ENCODE assay signal across 8 mouse cellular contexts in the genomic region with DNA sequence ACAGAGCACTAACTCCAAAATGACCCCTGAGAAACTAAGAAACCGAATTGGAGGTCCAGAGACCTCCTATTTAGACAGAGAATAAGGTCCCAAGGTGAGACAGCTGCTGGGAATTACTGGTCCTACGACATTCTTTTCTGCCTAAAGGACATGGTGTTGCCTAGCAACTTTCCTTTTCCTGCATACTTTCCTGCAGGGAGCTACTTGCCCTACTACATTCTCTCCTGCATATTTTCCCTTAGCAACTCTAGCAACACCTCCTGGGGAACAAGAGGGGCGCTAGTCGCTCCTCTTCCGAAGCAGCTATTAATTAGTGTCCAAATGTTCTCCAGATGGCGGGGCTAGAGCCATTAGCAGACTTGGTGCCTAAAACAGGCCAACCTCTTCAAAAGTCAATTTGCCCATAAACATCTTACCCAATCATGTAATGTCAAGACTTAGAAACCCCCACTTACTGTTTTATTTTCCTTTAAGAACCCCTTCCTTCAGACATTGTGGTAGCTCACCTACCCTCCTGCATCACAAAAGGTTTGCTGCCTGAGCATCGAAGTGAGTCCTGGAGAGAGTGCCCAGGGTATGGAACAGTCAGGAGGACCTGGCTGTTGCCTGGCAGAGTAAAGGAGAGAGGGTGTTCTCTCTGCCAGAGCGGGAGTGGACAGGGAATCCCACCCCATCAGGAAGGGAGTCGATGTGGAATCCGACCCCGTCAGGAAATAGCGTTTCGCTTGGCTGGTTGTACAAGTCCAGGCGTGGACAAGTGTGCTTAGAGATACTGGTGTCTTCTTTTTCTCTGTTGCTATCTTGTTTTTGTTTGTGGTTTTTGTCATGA. TPM values are rescaled to one million over a fixed set of nuclear protein-coding genes. Genes with fewer than 3 reads are reported as not detected.
DNase-seq lines count a peak whose midpoint lies in the region; ATAC-seq and TF ChIP-seq lines count a peak whose summit lies in the region.

No protein-coding gene starts in this region.

- TF ChIP-seq CTCF in heart, postnatal 0 days (IDR thresholded peaks at IDR 0.05; ENCODE audit: low read depth): no peak
- TF ChIP-seq CTCF in liver, embryonic 14.5 days (IDR thresholded peaks at IDR 0.05; ENCODE audit: low read depth): no peak

- H3K9ac ChIP-seq in heart, postnatal 0 days (replicated peaks; ENCODE audit: low read depth, low read length): no peak overlapping the region
- H3K9ac ChIP-seq in liver, embryonic 14.5 days (replicated peaks): no peak overlapping the region
- no peak overlapping the region for H3K9ac ChIP-seq in stomach, embryonic 14.5 days (replicated peaks; ENCODE audit: low read depth, low read length)

- WGBS in heart, embryonic 10.5 days: 26% methylated on average over 14 of the region's 14 CpGs
- WGBS in heart, postnatal 0 days: 31% methylated on average over 14 of the region's 14 CpGs
- 19% methylated on average over 14 of the region's 14 CpGs for WGBS in liver, embryonic 14.5 days (ENCODE audit: insufficient replicate concordance)
- 36% methylated on average over 14 of the region's 14 CpGs for WGBS in stomach, embryonic 14.5 days

- peaks cover 12% of the 10 kb centered on the region; the same call in 1 of the 2 replicates for H3K4me1 ChIP-seq in heart, embryonic 10.5 days
- no peaks in the 10 kb centered on the region; the same call in 1 of the 2 replicates for H3K4me1 ChIP-seq in heart, postnatal 0 days (ENCODE audit: control insufficient read depth, insufficient read depth)
- H3K4me1 ChIP-seq in liver, embryonic 14.5 days (replicated peaks; ENCODE audit: control insufficient read depth in 2 of 2, insufficient read depth in 2 of 2, low read length in 1 of 2): peaks cover 13 to 19% of the 10 kb centered on the region in 2 experiments
- peaks cover 7% of the 10 kb centered on the region; the same call in 1 of the 2 replicates for H3K4me1 ChIP-seq in stomach, embryonic 14.5 days (ENCODE audit: control insufficient read depth, insufficient read depth, low read length)

- H3K36me3 ChIP-seq in heart, embryonic 10.5 days: no peaks in the 10 kb centered on the region
- H3K36me3 ChIP-seq in heart, postnatal 0 days (replicated peaks; ENCODE audit: control insufficient read depth, insufficient read depth, low read length): no peaks in the 10 kb centered on the region
- no peaks in the 10 kb centered on the region for H3K36me3 ChIP-seq in liver, embryonic 14.5 days (replicated peaks; ENCODE audit: control insufficient read depth, insufficient read depth, low read depth)
- H3K36me3 ChIP-seq in stomach, embryonic 14.5 days (ENCODE audit: control insufficient read depth, insufficient read depth, low read length): no peaks in the 10 kb centered on the region

- no peak overlapping the region for H3K27ac ChIP-seq in heart, embryonic 10.5 days
- no peak overlapping the region for H3K27ac ChIP-seq in heart, postnatal 0 days (ENCODE audit: low read depth)
- H3K27ac ChIP-seq in liver, embryonic 14.5 days: no peak overlapping the region
- no peak overlapping the region for H3K27ac ChIP-seq in stomach, embryonic 14.5 days (ENCODE audit: low read length)

- ATAC-seq in heart, postnatal 0 days (ENCODE audit: insufficient read depth, low read depth): peak; percentile 53; the same call in 1 of the 2 replicates
- ATAC-seq in liver, embryonic 14.5 days (ENCODE audit: insufficient read depth): peak; percentile 17; the same call in 1 of the 2 replicates
- ATAC-seq in stomach, embryonic 14.5 days (ENCODE audit: insufficient number of reproducible peaks, insufficient read depth, low FRiP score, low read depth): peak; percentile 89

- no peaks in the 10 kb centered on the region for H3K27me3 ChIP-seq in heart, embryonic 10.5 days (ENCODE audit: insufficient read depth, poor library complexity, severe bottlenecking)
- no peaks in the 10 kb centered on the region for H3K27me3 ChIP-seq in heart, postnatal 0 days (ENCODE audit: control insufficient read depth, insufficient read depth, low read length)
- no peaks in the 10 kb centered on the region for H3K27me3 ChIP-seq in liver, embryonic 14.5 days (ENCODE audit: control insufficient read depth, insufficient read depth, low read length)
- H3K27me3 ChIP-seq in stomach, embryonic 14.5 days (ENCODE audit: control insufficient read depth, insufficient read depth, low read length): no peaks in the 10 kb centered on the region

- TF ChIP-seq EP300 in heart, postnatal 0 days (IDR thresholded peaks at IDR 0.05; ENCODE audit: low read depth): no peak
- TF ChIP-seq EP300 in liver, embryonic 14.5 days (IDR thresholded peaks at IDR 0.05; ENCODE audit: low read depth): no peak

- peak; percentile 4 to 9 for DNase-seq in heart, adult 9 months (ENCODE audit: low spot score in 2 of 2)
- DNase-seq in heart, embryonic 10.5 days (ENCODE audit: low spot score): no peak
- DNase-seq in Muller cell, postnatal 12 days (ENCODE audit: inconsistent ontology term): peak; percentile 43
- DNase-seq in heart, postnatal 0 days (ENCODE audit: low spot score): peak; percentile 43
- no peak for DNase-seq in liver, embryonic 14.5 days (ENCODE audit: low read depth in 3 of 3, low spot score in 3 of 3)
- DNase-seq in cerebellum, adult 18-20 months: no peak
- no peak for DNase-seq in right cerebral cortex, postnatal 10 days (ENCODE audit: low spot score in 2 of 2)

- no peak overlapping the region; the same call in 1 of the 2 replicates for H3K4me2 ChIP-seq in heart, postnatal 0 days (ENCODE audit: low read depth, low read length)
- peak overlapping the region; percentile 34 for H3K4me2 ChIP-seq in liver, embryonic 14.5 days (ENCODE audit: low read depth)
- H3K4me2 ChIP-seq in stomach, embryonic 14.5 days (replicated peaks; ENCODE audit: low read depth, low read length): no peak overlapping the region

- H3K9me3 ChIP-seq in heart, embryonic 10.5 days: no peaks in the 10 kb centered on the region
- H3K9me3 ChIP-seq in heart, postnatal 0 days (replicated peaks; ENCODE audit: control insufficient read depth, low read length): no peaks in the 10 kb centered on the region
- H3K9me3 ChIP-seq in liver, embryonic 14.5 days (ENCODE audit: control insufficient read depth, low read length): no peaks in the 10 kb centered on the region
- no peaks in the 10 kb centered on the region for H3K9me3 ChIP-seq in stomach, embryonic 14.5 days (ENCODE audit: control insufficient read depth, low read depth, low read length)

- no peak overlapping the region for H3K4me3 ChIP-seq in heart, embryonic 10.5 days
- no peak overlapping the region for H3K4me3 ChIP-seq in heart, postnatal 0 days (ENCODE audit: low read depth, low read length)
- H3K4me3 ChIP-seq in liver, embryonic 14.5 days (ENCODE audit: insufficient read depth in 1 of 2, low read depth in 2 of 2, low read length in 2 of 2): no peak overlapping the region
- no peak overlapping the region for H3K4me3 ChIP-seq in stomach, embryonic 14.5 days (ENCODE audit: low read depth, low read length)

RNA-seq across cellular contexts. Expression of a gene that starts 15.2 kb away (rescaled TPM):
- 6.4 and 8.0 TPM in 2 replicates for polyA plus RNA-seq in heart, embryonic 10.5 days (2016; fragmentation: Nextera tagmentation; extraction: Ambion mirVana)
- 0.70 and 0.92 TPM in 2 replicates for total RNA-seq in heart, postnatal 0 days (2014; rRNA removed; ENCODE audit: low replicate concordance)
- 4.0 and 4.4 TPM in 2 replicates for polyA plus RNA-seq in heart, postnatal 0 days (2015; fragmentation: Nextera tagmentation; extraction: Ambion mirVana)
- polyA plus RNA-seq in liver, embryonic 14.5 days (2012; rRNA removed): 0.68 and 1.4 TPM in 2 replicates
- polyA plus RNA-seq in liver, embryonic 14.5 days (2014; fragmentation: Nextera tagmentation; extraction: Ambion mirVana): 2.5 and 2.6 TPM in 2 replicates
- 13.1 and 13.8 TPM in 2 replicates for polyA plus RNA-seq in stomach, embryonic 14.5 days (2014; fragmentation: Nextera tagmentation; extraction: Ambion mirVana)

RNA-seq across cellular contexts. Expression of a gene that starts 23.4 kb away (rescaled TPM):
- polyA plus RNA-seq in heart, embryonic 10.5 days (2016; fragmentation: Nextera tagmentation; extraction: Ambion mirVana): 13.2 and 14.1 TPM in 2 replicates
- total RNA-seq in heart, postnatal 0 days (2014; rRNA removed; ENCODE audit: low replicate concordance): 5.1 and 6.3 TPM in 2 replicates
- polyA plus RNA-seq in heart, postnatal 0 days (2015; fragmentation: Nextera tagmentation; extraction: Ambion mirVana): 9.7 and 9.9 TPM in 2 replicates
- 1.3 and 2.3 TPM in 2 replicates for polyA plus RNA-seq in liver, embryonic 14.5 days (2012; rRNA removed)
- polyA plus RNA-seq in liver, embryonic 14.5 days (2014; fragmentation: Nextera tagmentation; extraction: Ambion mirVana): 6.9 TPM in 2 replicates
- polyA plus RNA-seq in stomach, embryonic 14.5 days (2014; fragmentation: Nextera tagmentation; extraction: Ambion mirVana): 14.7 and 16.4 TPM in 2 replicates

RNA-seq across cellular contexts. Expression of a gene that starts 50.5 kb away (rescaled TPM):
- polyA plus RNA-seq in heart, embryonic 10.5 days (2016; fragmentation: Nextera tagmentation; extraction: Ambion mirVana): 3.8 and 3.9 TPM in 2 replicates
- total RNA-seq in heart, postnatal 0 days (2014; rRNA removed; ENCODE audit: low replicate concordance): 0.85 and 1.1 TPM in 2 replicates
- polyA plus RNA-seq in heart, postnatal 0 days (2015; fragmentation: Nextera tagmentation; extraction: Ambion mirVana): 2.3 and 2.7 TPM in 2 replicates
- 0.47 and 1.0 TPM in 2 replicates for polyA plus RNA-seq in liver, embryonic 14.5 days (2012; rRNA removed)
- 2.4 and 2.6 TPM in 2 replicates for polyA plus RNA-seq in liver, embryonic 14.5 days (2014; fragmentation: Nextera tagmentation; extraction: Ambion mirVana)
- 6.5 and 6.9 TPM in 2 replicates for polyA plus RNA-seq in stomach, embryonic 14.5 days (2014; fragmentation: Nextera tagmentation; extraction: Ambion mirVana)

Comparison
In these comparisons a context has a peak if more than half of its experiments do, and no peak if none do; other contexts are left out.
1. DNase-seq: peak in heart, adult 9 months (2 of 2), Muller cell, postnatal 12 days (single experiment) and heart, postnatal 0 days (single experiment); none in heart, embryonic 10.5 days (single experiment), liver, embryonic 14.5 days (0 of 3), cerebellum, adult 18-20 months (0 of 2) and right cerebral cortex, postnatal 10 days (0 of 2).
2. ATAC-seq: peak in every context shown above with its lines; median percentile 89 in stomach, embryonic 14.5 days; 53 in heart, postnatal 0 days; 17 in liver, embryonic 14.5 days.